Mouse (Mus musculus): ENCODE data around the gene Gbp3. TPM values are rescaled to one million over a fixed set of nuclear protein-coding genes. Genes with fewer than 3 reads are reported as not detected.

Gbp3 gene
- polyA plus RNA-seq, 1 experiment from 2014 or later, result 0.40 TPM

DNA sequence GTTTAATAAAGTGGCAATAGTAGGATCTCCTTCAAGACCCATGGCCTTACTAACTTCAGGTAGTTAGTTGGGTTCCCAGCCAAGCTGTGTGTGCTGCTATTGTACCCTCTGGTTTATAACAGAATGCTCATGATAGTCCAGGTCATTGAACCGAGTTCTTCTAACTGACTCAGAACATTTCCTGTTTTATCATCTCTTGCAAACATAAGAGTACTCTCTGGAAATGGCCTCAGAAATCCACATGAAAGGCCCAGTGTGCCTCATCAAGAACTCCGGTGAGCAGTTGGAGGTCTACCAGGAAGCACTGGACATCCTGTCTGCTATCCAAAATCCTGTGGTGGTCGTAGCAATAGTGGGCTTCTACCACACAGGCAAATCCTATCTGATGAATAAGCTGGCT lies 38.1 kb downstream of the Gbp3 start:
- no peak for ATAC-seq (replicated peaks; ENCODE audit: low FRiP score)
- no peak for DNase-seq (ENCODE audit: low spot score)

DNA sequence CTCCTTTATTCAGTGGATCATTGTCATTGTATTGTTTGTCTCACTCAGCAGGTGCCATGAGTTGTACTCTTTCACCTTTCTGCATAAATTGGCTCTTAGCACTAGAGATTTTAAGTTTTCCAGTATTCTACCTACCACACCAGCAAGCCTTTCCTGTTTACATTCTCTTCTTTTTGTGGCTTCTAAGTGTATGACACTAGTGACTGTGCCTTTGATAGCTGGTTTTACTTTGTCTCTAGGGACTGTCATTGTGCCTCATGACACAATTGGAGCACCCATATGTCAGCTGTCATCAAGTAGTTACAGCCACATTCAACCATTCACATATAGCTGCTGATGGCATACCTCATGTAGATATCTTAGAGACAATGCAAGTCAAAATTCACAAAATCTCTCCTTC lies 41.8 kb downstream of the Gbp3 start:
- Histone ChIP-seq H3K9me3 (ENCODE audit: control insufficient read depth, low read length) (no peaks in the 10 kb centered on the region), H3K9ac (ENCODE audit: low read length) (no peak overlapping the region), H3K4me2 (ENCODE audit: low read depth, low read length, severe bottlenecking) (no peak overlapping the region), H3K36me3 (ENCODE audit: control insufficient read depth, insufficient read depth, low read length) (no peaks in the 10 kb centered on the region), H3K4me1 (replicated peaks; ENCODE audit: control insufficient read depth, insufficient read depth, low read length) (no peaks in the 10 kb centered on the region), H3K27ac (ENCODE audit: low read depth, low read length) (no peak overlapping the region), H3K4me3 (ENCODE audit: low read depth, low read length) (no peak overlapping the region), H3K27me3 (ENCODE audit: control insufficient read depth, insufficient read depth, low read length) (no peaks in the 10 kb centered on the region)
- ATAC-seq (replicated peaks; ENCODE audit: low FRiP score) (no peak), DNase-seq (ENCODE audit: low spot score) (no peak)

More for the DNA sequence above, 38.1 kb downstream of the Gbp3 start:
- Histone ChIP-seq H3K4me2 (ENCODE audit: low read depth, low read length, severe bottlenecking) (no peak overlapping the region), H3K4me3 (ENCODE audit: low read depth, low read length) (no peak overlapping the region), H3K36me3 (ENCODE audit: control insufficient read depth, insufficient read depth, low read length) (no peaks in the 10 kb centered on the region), H3K27ac (ENCODE audit: low read depth, low read length) (no peak overlapping the region), H3K9me3 (ENCODE audit: control insufficient read depth, low read length) (no peaks in the 10 kb centered on the region), H3K27me3 (ENCODE audit: control insufficient read depth, insufficient read depth, low read length) (no peaks in the 10 kb centered on the region), H3K9ac (ENCODE audit: low read length) (no peak overlapping the region), H3K4me1 (replicated peaks; ENCODE audit: control insufficient read depth, insufficient read depth, low read length) (no peaks in the 10 kb centered on the region)
- WGBS, result 81% methylated on average over 3 of the region's 3 CpGs

DNA sequence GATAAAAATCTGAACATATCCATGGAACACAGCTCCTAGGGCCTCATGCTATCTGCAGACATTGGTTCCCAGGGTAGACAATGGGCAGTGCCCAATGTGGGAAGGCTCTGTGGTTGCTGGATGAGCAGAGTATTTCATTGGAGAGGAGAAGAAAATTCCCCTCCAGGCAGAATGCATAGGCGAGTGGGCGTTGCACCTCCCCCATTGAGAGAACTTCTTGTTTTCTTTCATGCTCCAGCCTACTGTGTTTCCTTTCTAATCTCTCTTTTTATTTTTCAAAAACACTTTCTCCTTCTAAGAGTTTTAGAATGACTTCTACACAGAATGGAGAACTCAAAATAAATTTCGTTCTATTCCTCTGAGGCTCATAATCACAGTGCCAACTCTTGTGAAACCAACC lies 58.8 kb downstream of the Gbp3 start:
- Histone ChIP-seq H3K27ac (ENCODE audit: low read depth, low read length) (no peak overlapping the region), H3K36me3 (ENCODE audit: control insufficient read depth, insufficient read depth, low read length) (no peaks in the 10 kb centered on the region), H3K4me1 (replicated peaks; ENCODE audit: control insufficient read depth, insufficient read depth, low read length) (no peaks in the 10 kb centered on the region), H3K4me3 (ENCODE audit: low read depth, low read length) (no peak overlapping the region), H3K9ac (ENCODE audit: low read length) (no peak overlapping the region), H3K9me3 (ENCODE audit: control insufficient read depth, low read length) (no peaks in the 10 kb centered on the region), H3K27me3 (ENCODE audit: control insufficient read depth, insufficient read depth, low read length) (no peaks in the 10 kb centered on the region), H3K4me2 (ENCODE audit: low read depth, low read length, severe bottlenecking) (no peak overlapping the region)
- WGBS, result 79% methylated on average over 3 of the region's 3 CpGs
- ATAC-seq (replicated peaks; ENCODE audit: low FRiP score) (no peak), DNase-seq (ENCODE audit: low spot score) (no peak)

DNA sequence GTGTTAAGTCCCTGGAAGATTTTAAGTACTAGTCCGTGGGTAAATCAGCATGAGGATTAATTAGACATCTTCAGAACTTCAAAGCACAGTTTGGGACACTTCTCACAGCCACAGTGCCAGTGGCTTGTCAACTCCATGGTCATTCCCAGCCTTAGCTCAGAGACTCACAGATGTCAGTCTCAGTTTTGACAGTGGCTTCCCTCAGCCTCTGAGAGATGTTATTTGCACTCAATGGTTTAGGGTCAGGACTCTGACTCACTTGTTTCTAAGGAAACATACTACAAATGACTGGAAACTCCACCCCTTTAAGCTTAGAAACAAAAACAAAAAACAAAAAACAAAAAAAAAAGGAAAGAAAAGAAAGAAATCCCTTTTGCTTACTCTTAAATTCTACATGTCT lies 59.8 kb downstream of the Gbp3 start:
- Histone ChIP-seq H3K4me1 (replicated peaks; ENCODE audit: control insufficient read depth, insufficient read depth, low read length) (no peaks in the 10 kb centered on the region), H3K9me3 (ENCODE audit: control insufficient read depth, low read length) (no peaks in the 10 kb centered on the region), H3K27me3 (ENCODE audit: control insufficient read depth, insufficient read depth, low read length) (no peaks in the 10 kb centered on the region), H3K9ac (ENCODE audit: low read length) (no peak overlapping the region), H3K27ac (ENCODE audit: low read depth, low read length) (no peak overlapping the region), H3K36me3 (ENCODE audit: control insufficient read depth, insufficient read depth, low read length) (no peaks in the 10 kb centered on the region), H3K4me3 (ENCODE audit: low read depth, low read length) (no peak overlapping the region), H3K4me2 (ENCODE audit: low read depth, low read length, severe bottlenecking) (no peak overlapping the region)
- ATAC-seq (replicated peaks; ENCODE audit: low FRiP score), result no peak
- DNase-seq (ENCODE audit: low spot score), result no peak
- 14% methylated on average over 1 of the region's 1 CpGs for WGBS

DNA sequence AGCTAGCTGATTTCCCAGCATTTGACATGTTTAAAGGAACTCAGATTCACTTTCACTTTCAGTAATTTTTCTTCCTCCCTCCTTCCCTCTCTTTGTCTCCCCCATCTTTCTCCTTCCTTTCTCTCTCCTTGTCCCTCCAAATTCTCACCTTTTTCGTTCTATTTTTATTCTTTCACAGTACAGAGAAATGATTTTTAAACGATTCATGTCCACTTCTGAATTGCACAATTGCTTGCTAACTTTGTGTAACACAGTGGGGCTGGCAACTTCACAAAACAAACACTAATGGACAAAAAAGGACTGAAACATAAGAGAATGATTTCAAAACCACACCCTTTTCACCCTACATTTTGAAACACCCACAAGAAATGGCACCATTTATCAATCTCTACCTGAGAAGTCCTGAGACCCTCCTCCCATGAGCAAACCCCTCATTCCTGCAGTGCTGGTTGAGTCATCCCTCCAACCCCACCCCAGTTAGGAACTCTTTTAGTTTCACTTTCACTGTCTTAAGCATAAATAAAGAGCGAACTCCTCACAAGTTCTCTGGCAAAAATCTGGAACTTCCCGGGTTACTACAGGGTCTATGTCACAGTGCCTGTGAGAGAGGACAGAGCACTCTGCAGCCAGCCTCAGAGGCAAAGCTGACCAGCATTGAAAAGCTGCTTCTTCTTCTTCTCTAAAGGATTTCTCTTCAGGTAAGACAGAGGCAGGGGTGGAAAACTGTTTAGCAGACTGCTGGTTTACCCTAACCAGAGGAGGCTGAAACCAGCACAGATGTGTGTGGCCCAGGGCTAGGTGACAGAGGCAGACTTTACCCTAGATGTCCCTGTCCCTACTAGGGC lies 60.5 kb downstream of the Gbp3 start, which contains the start of gene Gbp2:
TSS of gene Gbp2 (plus strand) at position 492 of the 845 bp plus-strand sequence.
- Histone ChIP-seq H3K4me3 (ENCODE audit: low read depth, low read length) (no peak within 1 kb of the TSS), H3K4me1 (replicated peaks; ENCODE audit: control insufficient read depth, insufficient read depth, low read length) (no peaks in the 10 kb centered on the region), H3K4me2 (ENCODE audit: low read depth, low read length, severe bottlenecking) (no peak within 1 kb of the TSS), H3K9me3 (ENCODE audit: control insufficient read depth, low read length) (no peaks in the 10 kb centered on the region), H3K36me3 (ENCODE audit: control insufficient read depth, insufficient read depth, low read length) (no peaks in the 10 kb centered on the region), H3K9ac (ENCODE audit: low read length) (no peak within 1 kb of the TSS), H3K27ac (ENCODE audit: low read depth, low read length) (no peak within 1 kb of the TSS), H3K27me3 (ENCODE audit: control insufficient read depth, insufficient read depth, low read length) (no peaks in the 10 kb centered on the region)
- ATAC-seq (replicated peaks; ENCODE audit: low FRiP score) (no peak), DNase-seq (ENCODE audit: low spot score) (no peak)
- WGBS, result 82% methylated on average over 4 of the region's 4 CpGs

DNA sequence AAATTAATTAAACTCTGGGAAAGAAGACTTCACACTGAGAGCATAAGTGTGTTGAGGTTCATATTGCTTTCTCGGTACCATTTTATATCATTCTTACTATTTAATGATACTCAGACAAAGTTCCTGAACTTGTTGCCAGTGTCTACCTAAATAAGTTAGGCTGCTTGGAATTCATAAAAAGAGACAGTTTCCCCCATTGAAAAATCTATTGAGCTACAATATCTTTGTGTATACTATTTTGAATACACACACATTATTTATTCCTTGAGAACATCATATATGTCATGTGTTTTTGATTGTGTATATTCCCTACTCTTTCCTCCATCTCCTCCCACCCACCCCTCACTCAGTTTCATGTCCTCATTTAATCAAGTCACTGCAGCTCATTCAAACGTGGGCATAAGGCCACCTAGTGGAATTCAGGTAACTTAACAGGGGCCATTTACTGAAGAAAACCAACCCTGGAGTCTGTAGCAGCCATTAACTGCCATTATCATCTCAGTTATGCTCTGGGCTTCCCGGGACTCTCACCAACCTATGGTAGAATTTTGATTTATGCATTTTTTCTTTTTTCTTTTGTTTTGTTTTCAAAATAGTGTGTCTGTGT lies 61.2 kb downstream of the Gbp3 start:
- ATAC-seq (replicated peaks; ENCODE audit: low FRiP score) (no peak), DNase-seq (ENCODE audit: low spot score) (no peak)
- H3K9ac ChIP-seq (ENCODE audit: low read length), result no peak overlapping the region
- no peak overlapping the region for H3K27ac ChIP-seq (ENCODE audit: low read depth, low read length)
- H3K4me2 ChIP-seq (ENCODE audit: low read depth, low read length, severe bottlenecking), result no peak overlapping the region
- H3K9me3 ChIP-seq (ENCODE audit: control insufficient read depth, low read length), result no peaks in the 10 kb centered on the region
- WGBS, result 58% methylated on average over 3 of the region's 3 CpGs
- H3K4me1 ChIP-seq (replicated peaks; ENCODE audit: control insufficient read depth, insufficient read depth, low read length), result no peaks in the 10 kb centered on the region
- H3K36me3 ChIP-seq (ENCODE audit: control insufficient read depth, insufficient read depth, low read length), result no peaks in the 10 kb centered on the region
- no peak overlapping the region for H3K4me3 ChIP-seq (ENCODE audit: low read depth, low read length)
- H3K27me3 ChIP-seq (ENCODE audit: control insufficient read depth, insufficient read depth, low read length), result no peaks in the 10 kb centered on the region

Other genes starting within 250 kb of the Gbp3 start
- gene Pdlim5, start 164.3 kb upstream of the Gbp3 start, polyA plus RNA-seq (2014; fragmentation: Nextera tagmentation; extraction: Ambion mirVana), result 16.0 and 18.0 TPM in 2 replicates
- gene Gbp5, start 66.0 kb upstream of the Gbp3 start, polyA plus RNA-seq (2014; fragmentation: Nextera tagmentation; extraction: Ambion mirVana), result not detected in 2 replicates
- 0.80 and 1.0 TPM in 2 replicates for gene Gbp7, start 29.7 kb upstream of the Gbp3 start, polyA plus RNA-seq (2014; fragmentation: Nextera tagmentation; extraction: Ambion mirVana)
- not detected in 2 replicates for gene Gbp2b, start 34.8 kb downstream of the Gbp3 start, polyA plus RNA-seq (2014; fragmentation: Nextera tagmentation; extraction: Ambion mirVana)
- 0.16 TPM in 1 of 2 replicates, not detected in the other for gene Gbp2, start 60.6 kb downstream of the Gbp3 start, polyA plus RNA-seq (2014; fragmentation: Nextera tagmentation; extraction: Ambion mirVana)
- 10.4 and 11.3 TPM in 2 replicates for gene Kyat3, start 141.0 kb downstream of the Gbp3 start, polyA plus RNA-seq (2014; fragmentation: Nextera tagmentation; extraction: Ambion mirVana)
- 94.1 and 94.7 TPM in 2 replicates for gene Gtf2b, start 205.0 kb downstream of the Gbp3 start, polyA plus RNA-seq (2014; fragmentation: Nextera tagmentation; extraction: Ambion mirVana)